Comparison of ENCODE assay signal across 8 mouse cellular contexts in genomic region chr13:63239301-63239804, GRCm38 (mm10).
A peak's percentile ranks its signal among the peaks of the same experiment; 100 is the strongest.
DNase-seq lines count a peak whose midpoint lies in the region; ATAC-seq and TF ChIP-seq lines count a peak whose summit lies in the region.

No protein-coding gene starts in this region.

- peaks cover 25% of the 10 kb centered on the region for H3K79me2 ChIP-seq in liver, adult 2 months (ENCODE audit: control insufficient read depth, insufficient read depth, low read length)

- peaks cover 30% of the 10 kb centered on the region for H3K4me1 ChIP-seq in liver, adult 2 months (ENCODE audit: control insufficient read depth, insufficient read depth, low read length)
- H3K4me1 ChIP-seq in heart, embryonic 16.5 days (ENCODE audit: control insufficient read depth, insufficient read depth, low read length), result peaks cover 33% of the 10 kb centered on the region
- peaks cover 15% of the 10 kb centered on the region for H3K4me1 ChIP-seq in liver, embryonic 16.5 days (ENCODE audit: control insufficient read depth, low read depth, low read length)

- H3K27me3 ChIP-seq in liver, adult 2 months (ENCODE audit: control insufficient read depth, insufficient read depth, low read length), result no peaks in the 10 kb centered on the region
- no peaks in the 10 kb centered on the region for H3K27me3 ChIP-seq in heart, embryonic 16.5 days (ENCODE audit: control insufficient read depth, insufficient read depth, low read length)
- no peaks in the 10 kb centered on the region for H3K27me3 ChIP-seq in liver, embryonic 16.5 days (ENCODE audit: control insufficient read depth, insufficient read depth, low read depth, low read length)

- H3K36me3 ChIP-seq in liver, adult 2 months (ENCODE audit: control insufficient read depth, insufficient read depth, low read length), result peaks cover 3% of the 10 kb centered on the region; the same call in 1 of the 2 replicates
- no peaks in the 10 kb centered on the region for H3K36me3 ChIP-seq in heart, embryonic 16.5 days (ENCODE audit: control insufficient read depth, insufficient read depth)
- H3K36me3 ChIP-seq in liver, embryonic 16.5 days (ENCODE audit: control insufficient read depth, insufficient read depth), result no peaks in the 10 kb centered on the region

- peak; percentile 41 for DNase-seq in liver, adult 2 months (ENCODE audit: extremely low read depth, low read depth, low spot score)
- DNase-seq in liver, result no peak
- DNase-seq in brain, embryonic 14.5 days (ENCODE audit: low read depth), result peak; percentile 61
- no peak for DNase-seq in natural killer cell, adult 2 months (ENCODE audit: low spot score in 2 of 2)
- no peak for DNase-seq in frontal cortex, postnatal 36 days (ENCODE audit: low spot score in 2 of 2)
- DNase-seq in adrenal gland, postnatal 10 days, result no peak

- TF ChIP-seq POLR2A in liver, adult 2 months (IDR thresholded peaks at IDR 0.05; ENCODE audit: extremely low read depth, insufficient read depth, low read length), result no peak
- TF ChIP-seq POLR2A in brain, embryonic 14.5 days (IDR thresholded peaks at IDR 0.05; ENCODE audit: borderline replicate concordance, extremely low read depth, insufficient read depth, insufficient read length, poor library complexity, severe bottlenecking), result no peak

- H3K4me3 ChIP-seq in liver, adult 2 months (ENCODE audit: insufficient read depth, low read depth, low read length), result peak overlapping the region; percentile 37
- H3K4me3 ChIP-seq in heart, embryonic 16.5 days (ENCODE audit: low read length), result peak overlapping the region; percentile 97
- H3K4me3 ChIP-seq in liver, embryonic 16.5 days (ENCODE audit: low read depth, low read length), result peak overlapping the region; percentile 80

- ATAC-seq in heart, embryonic 16.5 days (replicated peaks; ENCODE audit: extremely low read depth, insufficient read depth, low FRiP score), result peak; percentile 21
- peak; percentile 28 for ATAC-seq in liver, embryonic 16.5 days (ENCODE audit: low read depth)

- TF ChIP-seq CTCF in liver, adult 2 months (IDR thresholded peaks at IDR 0.05; ENCODE audit: low read depth, low read length), result no peak
- no peak for TF ChIP-seq CTCF in brain, embryonic 14.5 days (IDR thresholded peaks at IDR 0.05; ENCODE audit: borderline replicate concordance, extremely low read depth, insufficient read depth, insufficient read length)

- H3K4me2 ChIP-seq in heart, embryonic 16.5 days (ENCODE audit: low read depth, low read length), result peak overlapping the region; percentile 85
- peak overlapping the region; percentile 94 for H3K4me2 ChIP-seq in liver, embryonic 16.5 days (ENCODE audit: low read depth, low read length)

- 7% methylated on average over 11 of the region's 11 CpGs for WGBS in liver, adult 2 months
- WGBS in heart, embryonic 16.5 days, result 3% methylated on average over 11 of the region's 11 CpGs
- whole genome bisulfite sequencing in liver, embryonic 16.5 days (ENCODE audit: insufficient replicate concordance), result 18% methylated on average over 11 of the region's 11 CpGs

- no peaks in the 10 kb centered on the region for H3K9me3 ChIP-seq in heart, embryonic 16.5 days (replicated peaks; ENCODE audit: control insufficient read depth, low read length)
- no peaks in the 10 kb centered on the region for H3K9me3 ChIP-seq in liver, embryonic 16.5 days (replicated peaks; ENCODE audit: control insufficient read depth, low read length)

- peak overlapping the region; percentile 83 for H3K27ac ChIP-seq in liver, adult 2 months (replicated peaks; ENCODE audit: insufficient read depth, low read depth, low read length)
- peak overlapping the region; percentile 99 for H3K27ac ChIP-seq in heart, embryonic 16.5 days (ENCODE audit: low read length)
- H3K27ac ChIP-seq in liver, embryonic 16.5 days (ENCODE audit: low read length), result no peak overlapping the region

- peak overlapping the region; percentile 84 for H3K9ac ChIP-seq in liver, adult 2 months (ENCODE audit: low read depth, low read length)
- peak overlapping the region; percentile 98 for H3K9ac ChIP-seq in heart, embryonic 16.5 days (ENCODE audit: low read length)
- peak overlapping the region; percentile 87 for H3K9ac ChIP-seq in liver, embryonic 16.5 days (ENCODE audit: low read depth, low read length)

Comparison
In these comparisons a context has a peak if more than half of its experiments do, and no peak if none do; other contexts are left out.
1. DNase-seq: peak in liver, adult 2 months (single experiment) and brain, embryonic 14.5 days (single experiment); none in liver (single experiment), natural killer cell, adult 2 months (0 of 2), frontal cortex, postnatal 36 days (0 of 2) and adrenal gland, postnatal 10 days (single experiment).
2. H3K4me3 ChIP-seq: peak in every context shown above with its lines; median percentile 97 in heart, embryonic 16.5 days; 80 in liver, embryonic 16.5 days; 37 in liver, adult 2 months.
3. Peak in every context shown above with its lines, with median percentiles within 50 percentile points of each other: H3K9ac ChIP-seq.